Mouse (Mus musculus): ENCODE data around the gene Gm5475.
A peak's percentile ranks its signal among the peaks of the same experiment; 100 is the strongest.

Gm5475 gene

DNA sequence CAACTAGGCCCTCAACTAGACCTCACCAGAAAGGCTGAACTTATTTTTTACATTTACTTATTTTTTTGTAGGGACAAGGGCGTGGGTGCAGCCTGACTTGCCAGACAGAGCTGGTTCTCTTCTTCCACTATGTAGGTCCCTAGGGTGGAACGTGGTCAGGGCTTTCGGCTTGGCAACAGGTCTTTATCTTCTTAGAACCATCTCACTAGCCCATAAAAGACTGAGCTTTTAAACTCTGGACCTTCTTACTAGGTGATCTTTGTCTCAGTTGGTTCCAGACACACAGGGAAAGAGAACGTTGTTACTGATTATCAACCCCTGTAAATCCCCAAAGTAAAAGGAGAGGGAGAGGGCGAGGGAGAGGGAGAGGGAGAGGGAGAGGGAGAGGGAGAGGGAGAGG, 8.6 kb upstream of the Gm5475 start:
- DNase-seq (ENCODE audit: low spot score in 2 of 2): no peak

- DNase-seq (ENCODE audit: low spot score in 2 of 2): no peak
Observed at GRCm38 (mm10) chr15:100414011-100414410, 7.9 kb upstream of the Gm5475 start.

DNA sequence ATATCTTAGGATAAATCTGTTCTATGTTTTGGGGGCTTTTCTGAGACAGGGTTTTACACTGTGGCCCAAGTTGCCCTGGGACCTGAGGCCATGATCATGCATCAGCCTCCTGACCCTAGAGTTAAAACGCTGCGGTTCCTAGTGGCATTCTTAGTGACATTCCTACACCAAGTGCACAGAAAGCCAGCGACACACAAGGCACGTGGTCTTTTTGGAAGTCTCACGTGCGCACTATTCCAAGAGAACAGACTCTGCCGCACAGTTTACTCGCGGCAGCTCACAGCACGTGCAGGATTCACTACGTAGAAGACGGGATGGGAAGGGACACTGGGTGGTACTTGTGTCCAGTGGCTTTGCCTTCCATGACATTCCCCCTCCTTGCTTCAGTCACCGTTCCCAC, 7.0 kb upstream of the Gm5475 start:
- no peak for DNase-seq (ENCODE audit: low spot score in 2 of 2)

- no peak for DNase-seq (ENCODE audit: low spot score in 2 of 2)
Observed at GRCm38 (mm10) chr15:100415684-100416083, 6.3 kb upstream of the Gm5475 start.

- DNase-seq (ENCODE audit: low spot score in 2 of 2): no peak
Observed at GRCm38 (mm10) chr15:100417854-100418450, 4.0 kb upstream of the Gm5475 start.

DNA sequence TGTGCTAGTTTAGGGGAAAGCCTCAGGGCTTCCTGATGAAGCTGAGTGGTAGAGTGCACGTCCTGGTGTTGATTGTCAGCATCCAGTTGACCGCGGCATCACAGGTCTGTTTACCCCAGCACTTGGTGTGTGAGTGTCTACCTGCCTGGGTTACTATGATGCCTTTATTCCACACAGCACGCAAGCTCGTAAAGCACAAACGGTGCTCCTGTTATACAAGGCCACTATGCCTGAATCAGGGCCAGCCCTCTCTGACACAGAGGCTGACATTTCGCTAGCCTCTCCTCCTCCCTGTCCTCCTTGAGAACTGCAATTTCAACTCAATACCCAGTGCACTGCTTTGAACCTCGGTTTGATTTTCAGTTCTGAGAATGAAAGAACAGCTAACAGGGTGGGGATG, 2.6 kb upstream of the Gm5475 start:
- no peak for DNase-seq (ENCODE audit: low spot score in 2 of 2)

- DNase-seq (ENCODE audit: low spot score in 2 of 2): no peak
Observed at GRCm38 (mm10) chr15:100419901-100420745, 1.8 kb upstream of the Gm5475 start.

DNA sequence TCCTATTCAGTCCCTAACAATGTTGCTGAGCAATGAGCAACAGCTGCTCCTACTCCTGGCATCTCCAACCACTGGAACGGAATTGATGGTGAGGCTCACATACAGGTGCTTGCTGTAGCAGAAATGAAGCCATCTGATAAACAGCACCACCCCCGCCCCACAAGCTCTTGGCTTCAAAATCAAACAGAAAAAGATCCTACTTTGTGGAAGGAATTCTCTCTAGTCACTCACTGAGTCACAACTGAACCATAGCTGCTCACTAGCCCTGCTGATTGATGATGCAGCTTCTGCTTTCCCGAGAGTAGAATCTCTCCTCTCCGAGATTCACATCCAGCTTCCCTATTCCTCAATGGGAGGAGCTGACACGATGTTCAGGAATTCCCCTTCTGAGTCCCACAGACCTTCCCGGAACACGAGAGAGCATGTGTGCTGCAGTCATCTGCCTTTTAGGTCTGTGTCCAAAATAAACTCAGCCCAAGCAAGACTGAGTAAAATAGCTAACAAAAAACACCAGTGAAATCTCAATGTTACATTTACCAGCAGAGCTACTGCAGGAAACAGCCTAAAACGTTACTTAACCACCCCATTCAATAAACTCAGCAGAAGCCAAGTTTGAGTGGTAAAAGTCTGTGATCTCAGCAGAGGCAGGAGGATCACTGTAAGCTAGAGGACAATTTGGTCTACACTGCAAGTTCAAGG, 739 bp upstream of the Gm5475 start:
- peak in 1 of 2 experiments; percentile 20 for DNase-seq (ENCODE audit: low spot score in 2 of 2)

DNA sequence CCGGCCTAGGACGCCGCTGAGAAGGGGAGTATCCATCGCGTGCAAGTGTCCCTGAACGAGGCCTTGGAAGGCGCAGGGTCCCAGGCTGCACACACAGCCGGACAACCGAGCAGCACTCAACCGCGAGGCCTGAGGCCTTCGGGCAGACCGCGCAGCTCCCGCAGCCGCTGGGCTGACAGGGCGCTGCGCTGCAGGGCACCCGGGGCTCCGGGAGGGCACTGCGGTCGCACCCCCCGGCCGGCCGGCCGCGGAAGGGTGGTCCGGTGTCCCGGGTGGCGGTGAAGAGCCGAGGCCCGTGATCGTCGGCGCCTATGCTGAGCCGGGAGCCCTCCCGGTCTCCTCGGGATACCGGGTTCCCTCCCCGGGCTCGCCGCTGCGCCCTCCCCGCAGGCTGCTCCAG, 529 bp downstream of the Gm5475 start:
- DNase-seq (ENCODE audit: low spot score in 2 of 2): peak in 1 of 2 experiments; percentile 18

GRCm38 (mm10) chr15:100422899-100423860, 1.2 kb downstream of the Gm5475 start:
- peak; percentile 96 for DNase-seq (ENCODE audit: low spot score in 2 of 2)

DNA sequence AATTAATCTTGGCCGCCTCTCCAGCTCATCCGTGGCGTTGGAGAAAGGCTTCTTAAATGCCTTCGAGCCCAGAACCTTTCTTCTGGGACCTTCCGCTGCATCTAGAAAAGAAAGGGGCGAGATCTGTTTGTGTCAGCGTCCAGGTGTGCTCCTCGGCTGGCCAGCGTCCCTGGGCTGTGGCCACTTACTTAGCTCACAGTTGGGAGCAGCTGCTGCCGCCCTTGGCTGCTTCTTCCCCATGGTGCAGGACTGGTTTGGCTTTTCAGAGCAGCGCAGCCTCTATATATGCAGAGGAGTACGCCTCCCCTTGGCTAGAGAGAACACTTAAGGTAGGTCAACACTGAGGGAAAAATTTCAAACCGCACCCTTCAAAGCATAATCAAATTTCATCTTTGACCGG, 2.0 kb downstream of the Gm5475 start:
- DNase-seq (ENCODE audit: low spot score in 2 of 2): no peak

DNA sequence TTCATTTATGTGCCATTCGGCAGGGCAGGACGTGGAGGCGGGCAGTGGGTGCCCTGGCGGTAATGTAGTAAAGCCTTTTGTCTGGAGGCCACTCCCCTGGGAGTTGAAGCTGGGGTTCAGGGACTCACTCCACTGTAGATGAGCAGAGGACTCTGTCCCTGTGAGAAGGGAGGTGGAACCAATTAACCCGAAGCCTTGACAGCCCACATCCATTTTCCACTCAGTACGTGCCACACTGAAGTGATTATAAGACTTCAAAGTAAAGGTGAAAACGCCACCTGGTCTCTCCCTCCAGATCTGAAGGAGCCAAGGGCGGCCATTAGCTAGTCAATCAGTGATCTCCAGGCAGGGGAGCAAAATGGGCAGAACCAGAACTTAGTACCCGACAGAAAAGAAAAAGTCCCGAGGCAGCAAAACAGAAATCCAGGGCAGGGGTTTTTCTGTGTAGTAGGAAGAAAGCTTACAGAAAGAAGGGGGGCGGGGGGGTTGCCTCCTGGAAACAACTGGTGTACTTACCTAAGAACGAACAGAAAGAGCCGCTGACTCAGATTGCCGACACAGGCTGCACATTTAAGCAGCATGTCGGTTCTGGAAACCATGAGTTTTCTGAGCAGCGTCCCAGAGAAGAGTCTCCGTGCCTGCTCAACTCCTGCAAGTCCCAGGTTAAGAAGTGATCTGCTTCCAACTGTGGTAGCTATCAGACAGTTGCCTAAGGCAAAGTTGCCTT, 2.6 kb downstream of the Gm5475 start, which contains the start of gene Slc11a2:
Gene Slc11a2, minus strand, starts transcription at position 677 of the 727 bp plus-strand sequence.
- DNase-seq (ENCODE audit: low spot score in 2 of 2): no peak

DNA sequence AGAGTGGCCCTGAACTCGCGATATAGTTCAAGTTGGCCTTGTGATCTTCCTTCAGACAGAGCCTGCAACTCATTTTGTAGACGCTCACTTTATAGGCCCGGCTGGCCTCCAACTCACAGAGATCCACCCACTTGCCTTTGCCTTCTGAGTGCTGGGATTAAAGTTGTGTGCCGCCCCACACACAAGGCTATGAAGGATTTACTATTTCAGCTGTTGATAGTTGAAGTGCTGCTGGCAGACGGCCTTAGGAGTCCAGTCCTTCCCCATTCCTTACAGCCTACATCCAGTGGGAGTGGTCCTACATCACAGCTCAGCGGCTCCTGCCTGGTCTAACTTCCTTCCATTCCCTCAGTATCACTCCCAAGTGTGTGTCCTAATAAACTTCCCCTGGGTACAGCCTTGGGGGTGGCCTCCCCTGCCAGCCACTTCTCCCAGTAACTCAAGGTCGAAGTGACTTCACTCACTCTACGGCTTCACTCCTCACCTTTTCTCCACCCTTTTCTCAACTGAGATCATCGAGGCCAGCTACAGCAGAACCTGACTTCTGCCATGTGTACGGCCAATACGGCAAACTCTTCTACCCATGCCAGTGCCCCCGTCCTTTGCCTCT, 6.5 kb downstream of the Gm5475 start:
- no peak for DNase-seq (ENCODE audit: low spot score in 2 of 2)

GRCm38 (mm10) chr15:100429959-100430565, 8.1 kb downstream of the Gm5475 start:
- no peak for DNase-seq (ENCODE audit: low spot score in 2 of 2)

DNA sequence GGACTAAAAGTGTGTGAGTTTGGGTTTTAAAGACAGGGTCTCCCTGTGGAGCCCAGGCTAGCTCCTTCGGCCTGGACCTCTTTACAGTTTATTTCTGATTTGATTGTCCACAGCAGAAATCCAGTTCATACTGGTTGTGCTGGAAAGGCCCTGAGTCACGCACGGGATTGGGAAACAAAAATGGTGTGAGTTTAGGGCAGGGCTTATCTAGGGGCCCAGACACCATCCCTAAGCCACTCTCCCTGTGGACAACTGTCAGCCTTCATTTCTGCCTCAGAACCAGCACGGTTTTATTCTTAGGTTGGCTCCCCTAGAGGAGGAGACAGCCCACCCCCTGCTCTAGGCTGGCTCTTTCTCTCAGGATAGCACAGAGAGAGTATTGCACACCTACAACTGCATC, 11.3 kb downstream of the Gm5475 start:
- DNase-seq (ENCODE audit: low spot score in 2 of 2): no peak

- no peak for DNase-seq (ENCODE audit: low spot score in 2 of 2)
Observed at GRCm38 (mm10) chr15:100436112-100436511, 14.2 kb downstream of the Gm5475 start.

DNA sequence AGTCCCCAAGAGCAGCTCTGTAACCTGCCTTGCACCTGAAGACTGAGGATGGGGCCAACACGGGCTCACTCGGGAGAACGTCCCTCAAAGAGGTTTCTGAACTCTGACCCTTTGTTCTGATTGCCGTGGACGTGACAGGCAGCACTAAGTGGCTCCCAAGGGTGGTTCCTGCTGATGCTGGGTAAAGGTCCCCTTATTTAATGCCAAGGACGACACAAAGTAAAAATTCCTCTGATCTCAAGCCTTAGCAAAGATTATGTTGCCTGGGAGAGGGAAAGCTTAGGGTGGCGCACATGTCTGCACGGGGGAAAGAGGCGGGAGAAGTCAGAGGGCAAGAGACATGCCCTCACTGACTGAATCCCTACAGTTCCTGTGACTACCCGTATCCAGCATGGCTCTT, 14.6 kb downstream of the Gm5475 start:
- DNase-seq (ENCODE audit: low spot score in 2 of 2): no peak

DNA sequence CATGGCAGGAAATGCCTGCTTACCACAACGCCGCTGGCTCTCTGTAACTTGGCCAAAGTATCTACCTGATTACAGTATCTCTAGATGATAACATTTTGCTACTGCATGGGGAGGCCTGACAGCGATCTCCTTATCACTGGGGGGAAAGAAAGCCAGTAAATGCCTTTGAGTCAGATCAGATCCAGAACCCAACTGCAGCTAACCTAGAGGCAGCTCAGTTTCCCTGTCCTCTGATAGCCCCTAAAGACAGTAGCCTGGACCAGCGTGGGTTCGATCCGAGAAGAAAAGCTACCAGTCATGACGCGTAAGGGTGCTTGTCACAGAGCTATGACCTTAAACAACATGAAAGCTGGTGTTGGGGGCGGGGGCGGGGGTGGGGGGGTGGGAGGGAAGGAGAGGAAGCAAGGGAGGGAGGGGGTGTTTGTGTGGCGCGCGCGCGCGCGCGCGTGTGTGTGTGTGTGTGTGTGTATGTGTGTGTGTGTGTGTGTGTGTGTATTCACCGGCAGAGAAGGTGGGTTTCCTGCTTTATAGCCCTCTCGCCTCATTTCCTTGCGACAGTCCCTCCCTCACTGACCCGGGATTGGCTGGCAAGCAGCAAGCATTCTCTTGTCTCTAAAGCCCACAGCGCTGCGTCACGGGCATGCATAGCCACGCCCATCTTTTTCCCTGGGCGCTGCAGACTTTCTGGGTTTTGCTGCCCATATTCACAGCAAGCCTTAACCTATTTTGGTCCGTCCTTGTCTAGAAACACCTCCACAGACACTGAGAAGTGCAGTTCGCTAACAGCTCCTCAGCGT, 21.4 kb downstream of the Gm5475 start:
- DNase-seq (ENCODE audit: low spot score in 2 of 2): peak; percentile 84 to 88

GRCm38 (mm10) chr15:100446887-100447286, 24.9 kb downstream of the Gm5475 start:
- DNase-seq (ENCODE audit: low spot score in 2 of 2): no peak
